Mouse (Mus musculus) stomach, postnatal 0 days (tissue): Measurements from ENCODE around the gene Fcho1. TPM values are rescaled to one million over a fixed set of nuclear protein-coding genes. Genes with fewer than 3 reads are reported as not detected.
A peak's percentile ranks its signal among the peaks of the same experiment; 100 is the strongest.

Source experiments
- ATAC-seq: fragments of 200-750 bp; cut with Nextera tagmentation; 2 replicates; pipeline ENCODE4 v1.8.0; 2017; ENCODE audit not compliant: low FRiP score, low TSS enrichment
- DNase-seq: peaks from one replicate; pipeline ENCODE4 v3.0.0-alpha.2; 2016; ENCODE audit warnings: low spot score
- H3K27ac ChIP-seq: fragments of 300-500 bp; sonication (generic); replicated peaks from 2 replicates; pipeline ENCODE4 v1.5.1; 2014; ENCODE audit warnings: mild to moderate bottlenecking, control low read depth
- H3K27me3 ChIP-seq: fragments of 300-500 bp; sonication (generic); 2 replicates; pipeline ENCODE4 v1.6.1; 2014; ENCODE audit warnings: low read length; ENCODE audit not compliant: control insufficient read depth, insufficient read depth
- H3K36me3 ChIP-seq: fragments of 300-500 bp; sonication (generic); 2 replicates; pipeline ENCODE4 v1.6.1; 2014; ENCODE audit warnings: low read length, mixed read lengths; ENCODE audit not compliant: control insufficient read depth, insufficient read depth
- H3K4me1 ChIP-seq: fragments of 300-500 bp; sonication (generic); replicated peaks from 2 replicates; pipeline ENCODE4 v1.6.1; 2014; ENCODE audit warnings: antibody characterized with exemption; ENCODE audit not compliant: control insufficient read depth, insufficient read depth
- H3K4me2 ChIP-seq: fragments of 300-500 bp; sonication (generic); replicated peaks from 2 replicates; pipeline ENCODE4 v1.6.1; 2014; ENCODE audit warnings: low read depth, mild to moderate bottlenecking, control low read depth, moderate library complexity
- H3K4me3 ChIP-seq: fragments of 300-500 bp; sonication (generic); 2 replicates; pipeline ENCODE4 v1.5.1; 2014; ENCODE audit warnings: low read depth, low read length, control low read depth
- H3K9ac ChIP-seq: fragments of 300-500 bp; sonication (generic); 2 replicates; pipeline ENCODE4 v1.6.1; 2014; ENCODE audit warnings: mild to moderate bottlenecking, low read length, control low read depth, mixed read lengths
- H3K9me3 ChIP-seq: fragments of 300-500 bp; sonication (generic); 2 replicates; pipeline ENCODE4 v1.6.1; 2016; ENCODE audit warnings: low read length; ENCODE audit not compliant: control insufficient read depth
- CTCF ChIP-seq: IDR thresholded peaks from 2 replicates; pipeline ENCODE4 v1.5.1; 2016; ENCODE audit warnings: antibody characterized with exemption, low read depth, mild to moderate bottlenecking, moderate library complexity
- EP300 ChIP-seq: optimal IDR thresholded peaks from 2 replicates; pipeline ENCODE3; 2016; ENCODE audit warnings: antibody characterized with exemption
- WGBS: fragments of 180-500 bp; shearing (Covaris S2); extraction: QIAGEN DNeasy Blood & Tissue Kit; methylation state at CpG from one replicate; pipeline ENCODE4 v1.1.7; 2014; 5-methylcytosine and 5-hydroxymethylcytosine counted together
- polyA plus RNA-seq: library from polyadenylated mRNA; unstranded; fragments of >200 nt; fragmentation: Nextera tagmentation; extraction: Ambion mirVana; gene quantifications from 2 replicates; pipeline ENCODE4 v1.2.1, GENCODE M21; 2015

Gene Fcho1
- polyA plus RNA-seq, 1 experiment from 2014 or later: 4.8 TPM

GRCm38 (mm10) chr8:71666855-71667254 is 58.7 kb downstream of the Fcho1 start:
- ATAC-seq (no peak), DNase-seq (no peak)
- H3K36me3 ChIP-seq: no peaks in the 10 kb centered on the region
- H3K9me3 ChIP-seq: no peaks in the 10 kb centered on the region
- no peaks in the 10 kb centered on the region for H3K27me3 ChIP-seq
- peaks cover 7% of the 10 kb centered on the region; the same call in 1 of the 2 replicates for H3K4me1 ChIP-seq
- TF ChIP-seq EP300 (no peak), CTCF (no peak)
- H3K4me3 ChIP-seq: no peak overlapping the region
- no peak overlapping the region for H3K27ac ChIP-seq
- no peak overlapping the region for H3K9ac ChIP-seq
- 57% methylated on average over 1 of the region's 1 CpGs for WGBS
- H3K4me2 ChIP-seq: no peak overlapping the region

GRCm38 (mm10) chr8:71665331-71666130 is 60.0 kb downstream of the Fcho1 start:
- Histone ChIP-seq H3K27me3 (peaks cover under 1% of the 10 kb centered on the region; the same call in 1 of the 2 replicates), H3K36me3 (no peaks in the 10 kb centered on the region), H3K9me3 (no peaks in the 10 kb centered on the region), H3K9ac (no peak overlapping the region), H3K4me2 (peak overlapping the region; percentile 44), H3K27ac (no peak overlapping the region), H3K4me1 (no peaks in the 10 kb centered on the region; the same call in 1 of the 2 replicates), H3K4me3 (no peak overlapping the region)
- peak; percentile 68 for ATAC-seq
- 4% methylated on average over 21 of the region's 22 CpGs for WGBS
- TF ChIP-seq CTCF (no peak), EP300 (no peak)
- peak; percentile 87 for DNase-seq

GRCm38 (mm10) chr8:71660325-71661120 is 65.0 kb downstream of the Fcho1 start:
- TF ChIP-seq CTCF: peak; percentile 98
- TF ChIP-seq EP300: no peak

GRCm38 (mm10) chr8:71659751-71660150 is 65.8 kb downstream of the Fcho1 start:
- ATAC-seq (no peak), DNase-seq (no peak)
- no peak overlapping the region for H3K4me2 ChIP-seq
- peaks cover 4% of the 10 kb centered on the region; the same call in 1 of the 2 replicates for H3K27me3 ChIP-seq
- no peaks in the 10 kb centered on the region for H3K4me1 ChIP-seq
- no peak overlapping the region for H3K27ac ChIP-seq
- no peaks in the 10 kb centered on the region for H3K9me3 ChIP-seq
- no peak for TF ChIP-seq CTCF
- TF ChIP-seq EP300: no peak
- H3K36me3 ChIP-seq: no peaks in the 10 kb centered on the region
- peak overlapping the region; percentile 8; the same call in 1 of the 2 replicates for H3K9ac ChIP-seq
- no peak overlapping the region for H3K4me3 ChIP-seq
- WGBS: 56% methylated on average over 1 of the region's 1 CpGs

More at GRCm38 (mm10) chr8:71660325-71661120, 65.0 kb downstream of the Fcho1 start:
- H3K4me1 ChIP-seq: no peaks in the 10 kb centered on the region
- no peaks in the 10 kb centered on the region for H3K9me3 ChIP-seq
- H3K27me3 ChIP-seq: peaks cover 4% of the 10 kb centered on the region; the same call in 1 of the 2 replicates
- H3K27ac ChIP-seq: no peak overlapping the region
- DNase-seq: peak; percentile 84
- H3K9ac ChIP-seq: no peak overlapping the region
- no peak overlapping the region for H3K4me3 ChIP-seq
- peak; percentile 36; the same call in 1 of the 2 replicates for ATAC-seq
- WGBS: 9% methylated on average over 36 of the region's 36 CpGs
- H3K36me3 ChIP-seq: no peaks in the 10 kb centered on the region
- H3K4me2 ChIP-seq: no peak overlapping the region

- Histone ChIP-seq H3K9me3 (no peaks in the 10 kb centered on the region), H3K4me3 (no peak overlapping the region), H3K9ac (no peak overlapping the region), H3K4me2 (no peak overlapping the region), H3K27me3 (peaks cover 6% of the 10 kb centered on the region; the same call in 1 of the 2 replicates), H3K27ac (no peak overlapping the region), H3K4me1 (no peaks in the 10 kb centered on the region), H3K36me3 (no peaks in the 10 kb centered on the region)
- 25% methylated on average over 17 of the region's 17 CpGs for WGBS
- ATAC-seq (no peak), DNase-seq (no peak)
- TF ChIP-seq CTCF (no peak), EP300 (no peak)
Observed at GRCm38 (mm10) chr8:71658515-71659049, 66.9 kb downstream of the Fcho1 start.

Other genes with a start within 250 kb of the Fcho1 start
- 0.68 and 1.1 TPM in 2 replicates for gene Ano8, start 239.8 kb downstream of the Fcho1 start, polyA plus RNA-seq
- gene Gtpbp3, start 237.6 kb downstream of the Fcho1 start, polyA plus RNA-seq: 7.2 and 8.2 TPM in 2 replicates
- gene Plvap, start 214.0 kb downstream of the Fcho1 start, polyA plus RNA-seq: 56.3 and 60.9 TPM in 2 replicates
- gene Ccdc194, start 200.0 kb downstream of the Fcho1 start, polyA plus RNA-seq: 0.29 and 0.46 TPM in 2 replicates
- 32.8 and 34.2 TPM in 2 replicates for gene Bst2, start 188.3 kb downstream of the Fcho1 start, polyA plus RNA-seq
- 103 TPM in 2 replicates for gene Mvb12a, start 182.8 kb downstream of the Fcho1 start, polyA plus RNA-seq
- gene Tmem221, start 166.8 kb downstream of the Fcho1 start, polyA plus RNA-seq: 1.0 and 1.4 TPM in 2 replicates
- gene Nxnl1, start 159.1 kb downstream of the Fcho1 start, polyA plus RNA-seq: 0.04 and 0.05 TPM in 2 replicates
- gene Slc27a1, start 156.8 kb downstream of the Fcho1 start, polyA plus RNA-seq: 26.5 and 27.4 TPM in 2 replicates
- 221 and 223 TPM in 2 replicates for gene Pgls, start 133.5 kb downstream of the Fcho1 start, polyA plus RNA-seq
- 0.99 and 1.4 TPM in 2 replicates for gene Fam129c, start 128.1 kb downstream of the Fcho1 start, polyA plus RNA-seq
- gene Colgalt1, start 114.7 kb downstream of the Fcho1 start, polyA plus RNA-seq: 40.3 and 41.1 TPM in 2 replicates
- gene Unc13a, start 54.0 kb downstream of the Fcho1 start, polyA plus RNA-seq: 0.46 and 0.52 TPM in 2 replicates
- gene Jak3, start 49.4 kb downstream of the Fcho1 start, polyA plus RNA-seq: 4.6 and 5.4 TPM in 2 replicates
- 1.9 and 2.6 TPM in 2 replicates for gene Insl3, start 36.5 kb downstream of the Fcho1 start, polyA plus RNA-seq
- gene B3gnt3, start 23.9 kb downstream of the Fcho1 start, polyA plus RNA-seq: 35.9 and 36.9 TPM in 2 replicates
- gene Zfp709, start 156.3 kb upstream of the Fcho1 start, polyA plus RNA-seq: 2.7 and 2.8 TPM in 2 replicates
- gene Zfp882, start 182.9 kb upstream of the Fcho1 start, polyA plus RNA-seq: 1.3 and 1.5 TPM in 2 replicates
- 11.7 and 12.5 TPM in 2 replicates for gene Zfp617, start 182.9 kb upstream of the Fcho1 start, polyA plus RNA-seq
- gene Zfp961, start 225.3 kb upstream of the Fcho1 start, polyA plus RNA-seq: 11.2 and 11.8 TPM in 2 replicates